Mouse (Mus musculus): ENCODE results near the gene Trmt13. TPM values are rescaled to one million over a fixed set of nuclear protein-coding genes. Genes with fewer than 3 reads are reported as not detected.
"Not testable (repeated sequence)": the region's sequence is repeated elsewhere in the genome, so short reads cannot be mapped to it uniquely, and the experiment has no call there.

Gene Trmt13
- total and polyA plus RNA-seq, 2 experiments = 3.0 to 6.4 TPM

DNA sequence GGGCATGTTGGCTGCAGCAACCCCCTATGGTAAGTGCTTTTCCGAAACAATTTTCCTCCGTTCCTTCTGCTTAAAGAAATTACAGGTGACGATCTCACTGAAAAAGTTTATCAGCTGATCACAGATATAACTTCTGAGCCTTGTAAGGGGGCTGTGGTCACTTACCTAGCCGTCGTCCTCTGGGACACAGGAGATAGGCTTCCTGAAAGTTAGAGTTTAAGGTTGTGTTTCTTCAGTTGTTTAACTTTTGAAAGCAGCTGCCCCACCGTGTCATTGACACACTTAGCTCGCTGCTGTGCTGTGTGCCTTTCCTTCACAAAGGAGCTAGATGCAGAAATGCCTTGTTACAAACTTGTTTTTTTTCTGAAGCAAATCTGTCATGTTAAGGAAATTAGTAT is 51.3 kb downstream of the Trmt13 start:
- no peak for DNase-seq (ENCODE audit: extremely low read depth, low read depth, low spot score)
- no peak for TF ChIP-seq POLR2A (IDR thresholded peaks at IDR 0.05; ENCODE audit: extremely low read depth, insufficient read depth, low read length)
- TF ChIP-seq CTCF (IDR thresholded peaks at IDR 0.05; ENCODE audit: low read depth, low read length) = no peak
- H3K4me1 ChIP-seq (ENCODE audit: control insufficient read depth, insufficient read depth, low read length) = 0 out of 2 replicates have a peak, but pooled peaks cover 2% of the 10 kb centered on the region
- peak overlapping the region; percentile 39 for H3K4me3 ChIP-seq (ENCODE audit: insufficient read depth, low read depth, low read length)
- WGBS = 16% methylated on average over 7 of the region's 7 CpGs
- peak overlapping the region; percentile 29; the same call in 1 of the 2 replicates for H3K9ac ChIP-seq (ENCODE audit: low read depth, low read length)
- no peaks in the 10 kb centered on the region for H3K27me3 ChIP-seq (ENCODE audit: control insufficient read depth, insufficient read depth, low read length)
- H3K36me3 ChIP-seq (ENCODE audit: control insufficient read depth, insufficient read depth, low read length) = no peaks in the 10 kb centered on the region
- H3K79me2 ChIP-seq (ENCODE audit: control insufficient read depth, insufficient read depth, low read length) = no peaks in the 10 kb centered on the region
- H3K27ac ChIP-seq (replicated peaks; ENCODE audit: insufficient read depth, low read depth, low read length) = no peak overlapping the region; the same call in 1 of the 2 replicates

DNA sequence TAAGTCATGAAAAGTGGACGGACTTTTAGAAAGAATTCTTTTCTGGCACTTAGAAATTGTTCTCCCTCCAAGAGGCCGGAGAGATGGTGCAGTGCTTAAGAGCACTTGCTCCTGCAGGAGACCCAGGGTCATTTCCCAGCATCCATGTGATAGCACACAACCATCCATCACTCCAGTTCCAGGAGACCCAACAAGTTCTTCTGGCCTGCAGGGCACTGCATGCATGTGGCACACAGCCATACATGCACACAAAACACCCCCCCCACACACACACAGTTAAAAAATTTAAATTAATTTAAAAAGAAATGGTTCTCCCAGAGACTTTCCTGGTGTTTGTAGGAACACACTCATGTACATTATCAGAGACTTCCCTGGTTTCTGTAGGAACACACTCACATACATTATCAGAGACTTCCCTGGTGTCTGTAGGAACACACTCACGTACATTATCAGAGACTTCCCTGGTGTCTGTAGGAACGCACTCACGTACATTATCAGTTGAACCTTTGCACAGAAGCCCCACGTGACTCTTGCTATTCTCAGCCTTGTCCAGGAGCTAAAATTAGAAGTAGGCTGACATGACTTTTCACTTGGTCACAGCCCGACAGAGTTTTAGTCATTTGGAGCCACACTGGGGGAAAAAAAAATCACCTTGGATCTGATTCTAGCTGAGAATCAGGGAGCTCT is 51.8 kb downstream of the Trmt13 start, which contains the start of gene Lrrc39:
TSS of gene Lrrc39 (plus strand) at position 566 of the 687 bp plus-strand sequence.
- 0 out of 2 replicates have a peak, but pooled peaks cover 2% of the 10 kb centered on the region for H3K4me1 ChIP-seq (ENCODE audit: control insufficient read depth, insufficient read depth, low read length)
- H3K27me3 ChIP-seq (ENCODE audit: control insufficient read depth, insufficient read depth, low read length) = no peaks in the 10 kb centered on the region
- no peak within 1 kb of the TSS; the same call in 1 of the 2 replicates for H3K27ac ChIP-seq (replicated peaks; ENCODE audit: insufficient read depth, low read depth, low read length)
- TF ChIP-seq CTCF (IDR thresholded peaks at IDR 0.05; ENCODE audit: low read depth, low read length) (no peak), POLR2A (IDR thresholded peaks at IDR 0.05; ENCODE audit: extremely low read depth, insufficient read depth, low read length) (no peak)
- H3K9ac ChIP-seq (ENCODE audit: low read depth, low read length) = peak within 1 kb of the TSS; percentile 29; the same call in 1 of the 2 replicates
- peak within 1 kb of the TSS; percentile 39 for H3K4me3 ChIP-seq (ENCODE audit: insufficient read depth, low read depth, low read length)
- 22% methylated on average over 7 of the region's 7 CpGs for WGBS
- H3K36me3 ChIP-seq (ENCODE audit: control insufficient read depth, insufficient read depth, low read length) = no peaks in the 10 kb centered on the region
- no peaks in the 10 kb centered on the region for H3K79me2 ChIP-seq (ENCODE audit: control insufficient read depth, insufficient read depth, low read length)
- DNase-seq (ENCODE audit: extremely low read depth, low read depth, low spot score) = peak; percentile 86

DNA sequence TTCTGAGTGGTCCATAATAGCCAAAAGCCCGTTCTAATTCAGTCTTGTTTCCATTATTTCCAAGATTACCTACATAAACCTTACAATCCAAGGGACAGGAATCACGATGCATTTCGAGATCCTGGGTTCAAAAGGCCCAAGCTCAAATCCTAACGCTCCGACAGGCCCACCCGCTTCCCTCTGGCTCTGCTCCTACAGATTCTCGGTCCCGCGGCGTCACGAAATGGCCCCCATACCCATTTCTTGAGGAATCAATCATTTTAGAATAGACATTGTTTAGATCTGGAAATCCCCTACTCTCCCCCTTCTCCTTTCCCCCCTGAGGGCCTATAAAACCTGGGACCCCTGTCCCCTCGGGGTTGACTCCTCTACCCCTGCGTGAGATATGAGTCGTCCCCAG is 53.1 kb downstream of the Trmt13 start:
- H3K36me3 ChIP-seq (ENCODE audit: control insufficient read depth, insufficient read depth, low read length); H3K9ac ChIP-seq (ENCODE audit: low read depth, low read length); H3K27me3 ChIP-seq (ENCODE audit: control insufficient read depth, insufficient read depth, low read length); H3K79me2 ChIP-seq (ENCODE audit: control insufficient read depth, insufficient read depth, low read length); H3K27ac ChIP-seq (replicated peaks; ENCODE audit: insufficient read depth, low read depth, low read length); H3K4me3 ChIP-seq (ENCODE audit: insufficient read depth, low read depth, low read length); DNase-seq (ENCODE audit: extremely low read depth, low read depth, low spot score); H3K4me1 ChIP-seq (ENCODE audit: control insufficient read depth, insufficient read depth, low read length): not testable (repeated sequence)
- WGBS = 98% methylated on average over 14 of the region's 14 CpGs

DNA sequence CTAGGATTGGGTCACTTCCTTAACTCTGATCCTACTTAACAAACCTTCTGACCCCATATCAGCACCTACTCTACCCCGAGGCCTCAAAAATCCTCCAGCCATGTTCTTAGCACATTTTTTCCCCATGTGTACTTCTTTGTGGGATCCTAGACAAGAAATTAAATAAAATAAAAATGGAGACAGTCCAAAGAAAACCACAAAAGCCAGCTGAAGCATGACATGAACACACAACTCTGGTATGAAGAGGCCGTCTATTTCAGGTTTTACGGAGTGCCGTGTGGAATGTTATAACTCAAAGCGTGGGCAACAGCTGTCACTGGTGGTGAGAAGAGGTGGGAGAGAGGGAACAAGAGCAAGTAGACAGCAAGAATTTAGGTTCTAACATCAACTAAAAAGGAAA is 63.0 kb downstream of the Trmt13 start:
- no peak for DNase-seq (ENCODE audit: extremely low read depth, low read depth, low spot score)
- no peak overlapping the region for H3K9ac ChIP-seq (ENCODE audit: low read depth, low read length)
- H3K36me3 ChIP-seq (ENCODE audit: control insufficient read depth, insufficient read depth, low read length) = peaks cover 23% of the 10 kb centered on the region
- no peaks in the 10 kb centered on the region for H3K27me3 ChIP-seq (ENCODE audit: control insufficient read depth, insufficient read depth, low read length)
- H3K4me3 ChIP-seq (ENCODE audit: insufficient read depth, low read depth, low read length) = no peak overlapping the region
- WGBS = 97% methylated on average over 5 of the region's 5 CpGs
- no peaks in the 10 kb centered on the region for H3K4me1 ChIP-seq (ENCODE audit: control insufficient read depth, insufficient read depth, low read length)
- no peak overlapping the region for H3K27ac ChIP-seq (replicated peaks; ENCODE audit: insufficient read depth, low read depth, low read length)
- H3K79me2 ChIP-seq (ENCODE audit: control insufficient read depth, insufficient read depth, low read length) = no peaks in the 10 kb centered on the region
- TF ChIP-seq CTCF (IDR thresholded peaks at IDR 0.05; ENCODE audit: low read depth, low read length) (no peak), POLR2A (IDR thresholded peaks at IDR 0.05; ENCODE audit: extremely low read depth, insufficient read depth, low read length) (no peak)

DNA sequence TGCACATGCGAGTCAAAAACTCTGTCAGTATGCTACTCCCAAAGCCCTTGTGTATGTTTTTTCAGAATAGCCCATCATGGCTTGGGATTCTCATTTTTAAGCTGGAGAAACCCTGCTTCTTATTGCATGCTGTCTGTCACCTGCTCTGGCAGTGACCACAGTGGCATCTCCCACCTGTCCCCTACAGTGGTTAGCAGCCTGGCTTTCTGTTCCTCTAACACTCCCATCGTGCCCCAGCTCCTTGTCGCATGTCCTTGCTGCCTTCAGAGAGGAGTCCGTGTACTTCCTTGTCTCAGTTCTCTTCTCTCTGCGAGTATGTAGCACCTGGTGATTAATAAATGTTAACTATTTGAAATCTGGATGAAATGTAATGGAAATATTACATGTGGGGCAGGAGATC is 67.0 kb downstream of the Trmt13 start:
- Histone ChIP-seq H3K4me3 (ENCODE audit: insufficient read depth, low read depth, low read length) (no peak overlapping the region), H3K79me2 (ENCODE audit: control insufficient read depth, insufficient read depth, low read length) (no peaks in the 10 kb centered on the region), H3K27me3 (ENCODE audit: control insufficient read depth, insufficient read depth, low read length) (no peaks in the 10 kb centered on the region), H3K4me1 (ENCODE audit: control insufficient read depth, insufficient read depth, low read length) (no peaks in the 10 kb centered on the region), H3K36me3 (ENCODE audit: control insufficient read depth, insufficient read depth, low read length) (peaks cover 41% of the 10 kb centered on the region), H3K9ac (ENCODE audit: low read depth, low read length) (no peak overlapping the region), H3K27ac (replicated peaks; ENCODE audit: insufficient read depth, low read depth, low read length) (no peak overlapping the region)
- DNase-seq (ENCODE audit: extremely low read depth, low read depth, low spot score) = no peak
- WGBS = 91% methylated on average over 5 of the region's 5 CpGs
- TF ChIP-seq CTCF (IDR thresholded peaks at IDR 0.05; ENCODE audit: low read depth, low read length) (no peak), POLR2A (IDR thresholded peaks at IDR 0.05; ENCODE audit: extremely low read depth, insufficient read depth, low read length) (no peak)

DNA sequence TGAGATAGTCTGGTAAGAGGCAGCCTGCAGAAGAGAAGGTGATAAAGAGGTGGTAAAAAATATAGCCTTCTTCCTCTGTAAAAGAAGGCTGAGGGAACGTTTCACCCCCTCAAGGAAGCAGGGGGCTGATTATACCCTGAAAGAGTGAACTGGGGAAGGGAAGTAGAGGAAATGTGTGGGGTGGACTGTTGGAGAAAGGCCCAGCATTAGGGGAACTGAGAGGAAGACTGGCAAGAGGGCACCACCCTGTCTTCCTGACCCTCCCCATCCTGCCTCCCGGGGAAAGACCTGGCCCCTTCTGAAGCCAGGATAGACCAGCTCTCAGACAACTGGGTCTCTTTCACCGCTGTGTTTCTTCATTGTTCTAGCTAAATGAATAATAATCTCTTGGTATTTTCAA is 71.9 kb downstream of the Trmt13 start:
- Histone ChIP-seq H3K4me1 (ENCODE audit: control insufficient read depth, insufficient read depth, low read length) (no peaks in the 10 kb centered on the region), H3K4me3 (ENCODE audit: insufficient read depth, low read depth, low read length) (no peak overlapping the region), H3K79me2 (ENCODE audit: control insufficient read depth, insufficient read depth, low read length) (no peaks in the 10 kb centered on the region), H3K27me3 (ENCODE audit: control insufficient read depth, insufficient read depth, low read length) (no peaks in the 10 kb centered on the region), H3K27ac (replicated peaks; ENCODE audit: insufficient read depth, low read depth, low read length) (no peak overlapping the region), H3K36me3 (ENCODE audit: control insufficient read depth, insufficient read depth, low read length) (peaks cover 37% of the 10 kb centered on the region), H3K9ac (ENCODE audit: low read depth, low read length) (no peak overlapping the region)
- no peak for TF ChIP-seq POLR2A (IDR thresholded peaks at IDR 0.05; ENCODE audit: extremely low read depth, insufficient read depth, low read length)
- TF ChIP-seq CTCF (IDR thresholded peaks at IDR 0.05; ENCODE audit: low read depth, low read length) = no peak
- no peak for DNase-seq (ENCODE audit: extremely low read depth, low read depth, low spot score)
- 80% methylated on average over 3 of the region's 3 CpGs for WGBS
